Mouse (Mus musculus) limb, embryonic 12.5 days (tissue): ENCODE results near the gene Carmil2. TPM values are rescaled to one million over a fixed set of nuclear protein-coding genes. Genes with fewer than 3 reads are reported as not detected.

Experiments used
- ATAC-seq: fragments of 200-750 bp; cut with Nextera tagmentation; 2 replicates; pipeline ENCODE4 v1.8.0; 2017; ENCODE audit warnings: low read depth, moderate TSS enrichment; ENCODE audit not compliant: insufficient number of reproducible peaks, insufficient read depth, low FRiP score, low TSS enrichment
- H3K27ac ChIP-seq: fragments of 300-500 bp; sonication (generic); 2 replicates; pipeline ENCODE4 v1.5.1; 2016; ENCODE audit warnings: mild to moderate bottlenecking, moderate library complexity
- H3K27me3 ChIP-seq: fragments of 300-500 bp; sonication (generic); 2 replicates; pipeline ENCODE4 v1.6.1; 2016; ENCODE audit warnings: mild to moderate bottlenecking, moderate library complexity
- H3K36me3 ChIP-seq: fragments of 300-500 bp; sonication (generic); 2 replicates; pipeline ENCODE4 v1.6.1; 2016; ENCODE audit warnings: mild to moderate bottlenecking, moderate library complexity
- H3K4me1 ChIP-seq: fragments of 300-500 bp; sonication (generic); replicated peaks from 2 replicates; pipeline ENCODE4 v1.6.1; 2016
- H3K4me2 ChIP-seq: fragments of 300-500 bp; sonication (generic); 2 replicates; pipeline ENCODE4 v1.6.1; 2016; ENCODE audit warnings: mild to moderate bottlenecking, moderate library complexity
- H3K4me3 ChIP-seq: fragments of 300-500 bp; sonication (generic); replicated peaks from 2 replicates; pipeline ENCODE4 v1.5.1; 2016; ENCODE audit warnings: mild to moderate bottlenecking
- H3K9ac ChIP-seq: fragments of 300-500 bp; sonication (generic); replicated peaks from 2 replicates; pipeline ENCODE4 v1.6.1; 2016; ENCODE audit warnings: mild to moderate bottlenecking, moderate library complexity
- H3K9me3 ChIP-seq: fragments of 300-500 bp; sonication (generic); 2 replicates; pipeline ENCODE4 v1.6.1; 2016; ENCODE audit warnings: mild to moderate bottlenecking, moderate library complexity
- WGBS: fragments of 180-500 bp; shearing (Covaris S2); methylation state at CpG from one replicate; pipeline ENCODE4 v1.1.7; 2016; 5-methylcytosine and 5-hydroxymethylcytosine counted together
- polyA plus RNA-seq: library from polyadenylated mRNA; unstranded; fragments of >200 nt; fragmentation: Nextera tagmentation; extraction: Ambion mirVana; gene quantifications from 2 replicates; pipeline ENCODE4 v1.2.1, GENCODE M21; 2016

The Carmil2 gene
- 0.58 and 0.59 TPM in 2 replicates for polyA plus RNA-seq

DNA sequence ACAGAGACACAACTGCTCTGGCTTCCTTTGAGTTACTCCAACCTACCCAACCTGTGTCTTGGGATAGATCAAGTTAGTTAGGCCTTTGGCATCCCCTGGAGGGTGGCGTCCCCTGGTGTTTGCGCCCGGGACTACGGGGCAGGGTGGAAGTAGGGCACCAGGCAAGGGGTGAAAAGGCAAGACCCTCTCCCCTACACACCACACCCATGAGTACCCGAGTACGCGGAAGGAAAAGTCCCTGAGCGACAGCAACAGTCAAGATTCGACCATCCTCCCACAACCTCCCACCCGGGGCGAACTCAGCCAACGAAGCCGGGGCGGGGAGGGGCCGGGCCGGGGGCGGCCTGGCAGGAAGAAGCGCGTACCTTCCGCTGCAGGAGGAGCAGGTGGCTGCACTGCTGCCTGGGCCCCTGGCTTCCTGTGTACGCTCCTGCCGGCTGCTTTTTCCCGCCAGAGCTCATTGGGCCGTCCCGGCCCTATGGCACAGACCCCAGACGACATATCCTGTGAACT lies at the start of gene Carmil2:
Gene Carmil2, plus strand, starts transcription at position 479 of the 513 bp plus-strand sequence.
- WGBS = 7% methylated on average over 26 of the region's 26 CpGs

DNA sequence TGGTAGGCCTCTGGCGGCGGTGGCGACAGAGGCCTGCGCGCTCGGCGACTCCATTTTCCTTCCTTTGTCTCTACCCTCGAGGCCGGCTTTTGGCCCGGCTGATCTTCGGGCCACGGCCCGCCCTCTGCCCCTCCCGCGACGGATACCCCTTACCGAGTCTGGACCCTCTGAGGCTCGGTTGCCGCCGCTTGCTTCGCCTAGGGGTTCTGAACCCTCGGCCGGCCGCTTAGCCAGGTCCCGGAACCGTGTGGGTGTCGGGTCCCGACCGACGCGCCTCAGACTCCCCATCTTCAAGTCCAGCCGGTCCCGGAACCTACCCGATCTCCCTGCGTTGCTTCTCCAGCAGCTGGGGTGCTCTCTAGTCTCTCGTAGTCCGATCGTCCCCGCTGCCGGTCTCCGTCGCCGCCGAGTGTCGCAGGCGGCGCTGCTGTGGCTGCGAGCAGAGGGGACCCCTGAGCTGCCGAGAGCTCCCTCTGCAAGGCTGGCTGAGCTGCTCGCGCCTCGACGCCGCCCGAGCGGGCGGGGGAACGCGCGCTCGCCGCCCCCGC lies 49.0 kb upstream of the Carmil2 start, which contains the start of gene Agrp:
Gene Agrp, minus strand, starts transcription at position 431 of the 548 bp plus-strand sequence.
- H3K4me3 ChIP-seq = peak within 1 kb of the TSS; percentile 86
- H3K36me3 ChIP-seq = no peaks in the 10 kb centered on the region
- no peaks in the 10 kb centered on the region for H3K9me3 ChIP-seq
- H3K27me3 ChIP-seq = no peaks in the 10 kb centered on the region
- peak within 1 kb of the TSS; percentile 89 for H3K4me2 ChIP-seq
- peak; percentile 42 for ATAC-seq
- WGBS = under 1% methylated on average over 62 of the region's 63 CpGs
- H3K9ac ChIP-seq = peak within 1 kb of the TSS; percentile 98
- H3K27ac ChIP-seq = peak within 1 kb of the TSS; percentile 100
- H3K4me1 ChIP-seq = peaks cover 33% of the 10 kb centered on the region

More for the DNA sequence above, at the start of gene Carmil2:
- no peak within 1 kb of the TSS for H3K9ac ChIP-seq
- 0 out of 2 replicates have a peak, but pooled peaks cover 11% of the 10 kb centered on the region for H3K27me3 ChIP-seq
- H3K36me3 ChIP-seq = peaks cover 38% of the 10 kb centered on the region
- H3K27ac ChIP-seq = peak within 1 kb of the TSS; percentile 45; the same call in 1 of the 2 replicates
- no peaks in the 10 kb centered on the region for H3K9me3 ChIP-seq
- H3K4me3 ChIP-seq = peak within 1 kb of the TSS; percentile 19
- H3K4me2 ChIP-seq = peak within 1 kb of the TSS; percentile 48
- ATAC-seq = peak; percentile 29; the same call in 1 of the 2 replicates
- H3K4me1 ChIP-seq = peaks cover 9% of the 10 kb centered on the region

DNA sequence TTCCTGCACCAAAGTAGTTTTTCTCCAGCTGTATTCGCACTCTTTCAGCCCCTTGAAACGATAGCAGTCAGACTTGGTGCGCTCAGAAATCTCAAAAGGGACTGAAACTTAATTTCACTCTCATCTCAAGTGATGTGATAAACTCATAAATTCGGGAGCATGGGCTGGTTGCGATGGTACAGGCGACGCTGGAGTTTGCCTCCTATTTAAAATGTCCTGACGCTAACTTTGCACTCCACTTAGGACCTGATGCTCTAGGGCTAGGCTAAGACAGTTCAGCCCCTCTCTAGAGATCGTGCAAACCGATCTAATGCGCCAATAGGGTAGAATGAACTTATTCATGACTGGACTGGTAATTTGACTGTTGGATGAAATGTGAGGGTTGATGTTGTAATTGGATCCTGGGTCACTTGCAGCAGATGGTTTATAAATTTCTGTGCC lies 48.5 kb upstream of the Carmil2 start:
- WGBS = under 1% methylated on average over 11 of the region's 11 CpGs
- peaks cover 33% of the 10 kb centered on the region for H3K4me1 ChIP-seq
- H3K4me3 ChIP-seq = peak overlapping the region; percentile 86
- no peaks in the 10 kb centered on the region for H3K27me3 ChIP-seq
- no peaks in the 10 kb centered on the region for H3K9me3 ChIP-seq
- H3K4me2 ChIP-seq = peak overlapping the region; percentile 89
- ATAC-seq = no peak
- H3K27ac ChIP-seq = peak overlapping the region; percentile 100
- peak overlapping the region; percentile 98 for H3K9ac ChIP-seq
- no peaks in the 10 kb centered on the region for H3K36me3 ChIP-seq

DNA sequence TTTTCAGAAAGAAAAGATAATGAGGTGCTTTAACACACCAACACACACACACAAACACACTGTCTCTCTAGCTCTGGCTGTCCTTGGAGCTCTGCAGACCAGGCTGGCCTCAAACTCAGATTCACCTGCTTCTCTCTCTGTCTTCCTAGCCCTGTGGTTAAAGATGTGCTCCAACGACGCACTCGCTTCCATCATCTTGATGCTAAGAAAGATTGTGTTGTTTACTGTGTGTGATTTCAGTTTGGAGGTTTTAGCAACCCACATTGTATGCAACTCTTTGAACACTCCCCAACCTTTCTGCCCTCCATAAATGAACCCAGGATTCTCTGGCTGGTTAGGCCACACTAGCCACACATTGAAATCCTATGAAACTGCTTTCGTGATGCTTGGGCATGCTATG lies 47.6 kb upstream of the Carmil2 start:
- Histone ChIP-seq H3K27ac (peak overlapping the region; percentile 31; the same call in 1 of the 2 replicates), H3K36me3 (peaks cover 2% of the 10 kb centered on the region; the same call in 1 of the 2 replicates), H3K9ac (0 out of 2 replicates have a peak overlapping the region, but pooled peaks have one; percentile 34), H3K9me3 (no peaks in the 10 kb centered on the region), H3K4me2 (peak overlapping the region; percentile 89), H3K4me1 (peaks cover 33% of the 10 kb centered on the region), H3K27me3 (no peaks in the 10 kb centered on the region), H3K4me3 (peak overlapping the region; percentile 86)
- no peak for ATAC-seq
- 93% methylated on average over 4 of the region's 4 CpGs for WGBS

DNA sequence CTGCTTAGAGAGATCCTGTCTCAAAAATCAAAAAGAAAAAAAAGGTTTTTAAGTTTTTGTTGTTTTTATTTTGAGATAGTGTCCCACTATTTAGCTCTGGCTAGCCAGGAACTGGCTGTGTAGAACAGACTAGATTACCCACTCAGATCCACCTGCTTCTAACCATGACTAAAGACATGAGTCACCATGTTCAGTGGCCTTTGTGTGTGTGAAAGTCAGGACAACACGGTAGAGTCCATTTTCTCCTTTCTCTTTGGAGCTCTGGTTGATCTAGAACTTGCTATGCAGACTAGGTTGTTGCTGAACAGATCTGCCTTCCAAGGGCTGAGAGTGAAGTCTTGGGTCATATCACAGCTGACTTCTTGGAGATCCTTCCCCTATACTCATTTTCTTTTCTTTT lies 46.2 kb upstream of the Carmil2 start:
- H3K4me1 ChIP-seq = peaks cover 29% of the 10 kb centered on the region
- H3K4me2 ChIP-seq = no peak overlapping the region
- ATAC-seq = no peak
- no peaks in the 10 kb centered on the region for H3K27me3 ChIP-seq
- 79% methylated on average over 1 of the region's 1 CpGs for WGBS
- H3K9me3 ChIP-seq = no peaks in the 10 kb centered on the region
- H3K9ac ChIP-seq = no peak overlapping the region
- H3K4me3 ChIP-seq = no peak overlapping the region
- no peak overlapping the region for H3K27ac ChIP-seq
- peaks cover 13% of the 10 kb centered on the region for H3K36me3 ChIP-seq

DNA sequence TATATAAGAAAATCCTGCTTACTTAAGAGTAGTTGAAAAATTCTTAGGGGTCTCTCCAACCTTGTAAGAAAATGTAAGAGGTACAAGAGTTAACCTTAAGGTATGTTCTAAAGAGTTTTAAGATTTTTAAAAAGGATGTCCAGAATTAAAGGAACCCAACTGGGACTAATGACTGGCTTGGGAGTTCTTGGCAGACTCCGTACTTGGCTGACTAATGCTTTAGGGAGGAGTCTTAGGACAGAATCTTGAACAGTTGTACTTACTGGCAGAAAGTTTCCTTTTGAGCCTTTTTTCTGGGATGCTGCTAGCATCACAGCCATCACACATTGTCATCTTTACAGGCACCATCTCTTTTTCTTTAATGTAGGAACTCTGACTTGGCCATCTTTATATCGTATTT lies 45.6 kb upstream of the Carmil2 start:
- H3K27me3 ChIP-seq = no peaks in the 10 kb centered on the region
- H3K4me3 ChIP-seq = no peak overlapping the region
- peaks cover 22% of the 10 kb centered on the region for H3K4me1 ChIP-seq
- H3K9me3 ChIP-seq = no peaks in the 10 kb centered on the region
- WGBS = 89% methylated on average over 2 of the region's 2 CpGs
- H3K4me2 ChIP-seq = no peak overlapping the region
- no peak for ATAC-seq
- H3K36me3 ChIP-seq = peaks cover 19% of the 10 kb centered on the region
- H3K9ac ChIP-seq = no peak overlapping the region
- no peak overlapping the region for H3K27ac ChIP-seq

DNA sequence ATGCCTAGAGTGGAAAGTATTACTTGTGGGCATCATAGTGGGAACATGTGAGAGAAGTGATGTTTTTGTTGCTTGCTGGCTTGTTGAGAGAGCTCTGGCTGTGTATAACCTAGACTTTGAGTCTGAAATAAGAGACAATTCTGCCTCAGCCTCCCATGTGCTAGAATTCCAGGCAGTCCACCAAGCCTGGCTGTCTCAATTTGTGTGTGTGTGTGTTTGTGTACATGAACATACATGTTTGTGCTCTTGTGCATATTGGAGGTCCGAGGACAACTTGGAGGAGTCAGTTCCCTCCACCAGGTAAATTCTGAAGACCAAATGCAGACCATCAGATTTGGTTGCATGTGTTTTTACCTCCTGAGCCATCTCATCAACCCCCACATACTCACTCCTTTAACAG lies 40.9 kb upstream of the Carmil2 start:
- Histone ChIP-seq H3K4me3 (no peak overlapping the region), H3K36me3 (peaks cover 53% of the 10 kb centered on the region), H3K9ac (no peak overlapping the region), H3K27ac (no peak overlapping the region), H3K4me2 (no peak overlapping the region), H3K9me3 (no peaks in the 10 kb centered on the region), H3K27me3 (no peaks in the 10 kb centered on the region), H3K4me1 (0 out of 2 replicates have a peak, but pooled peaks cover under 1% of the 10 kb centered on the region)
- no peak for ATAC-seq
- WGBS = 88% methylated on average over 1 of the region's 1 CpGs

DNA sequence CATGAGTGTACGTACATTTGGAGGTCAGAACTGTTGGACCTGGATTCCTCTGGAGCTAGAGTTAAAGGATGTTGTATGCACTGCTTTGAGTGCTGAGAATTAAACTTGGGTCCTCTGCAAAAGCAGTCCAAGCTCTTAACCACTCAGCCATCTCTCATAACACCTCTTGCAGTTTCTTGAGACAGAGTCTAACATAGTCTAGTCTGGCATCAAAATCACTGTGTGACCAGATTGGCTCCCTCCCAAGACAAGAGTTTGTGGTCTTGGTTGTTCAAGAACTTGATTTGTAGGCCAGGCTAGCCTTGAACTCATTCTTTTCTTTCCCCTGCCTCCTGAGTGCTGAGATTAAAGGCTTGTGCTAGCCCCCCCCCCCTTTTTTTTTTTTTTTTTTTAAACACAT lies 37.1 kb upstream of the Carmil2 start:
- WGBS = 96% methylated on average over 1 of the region's 1 CpGs
- ATAC-seq = no peak
- H3K36me3 ChIP-seq = peaks cover 76% of the 10 kb centered on the region

DNA sequence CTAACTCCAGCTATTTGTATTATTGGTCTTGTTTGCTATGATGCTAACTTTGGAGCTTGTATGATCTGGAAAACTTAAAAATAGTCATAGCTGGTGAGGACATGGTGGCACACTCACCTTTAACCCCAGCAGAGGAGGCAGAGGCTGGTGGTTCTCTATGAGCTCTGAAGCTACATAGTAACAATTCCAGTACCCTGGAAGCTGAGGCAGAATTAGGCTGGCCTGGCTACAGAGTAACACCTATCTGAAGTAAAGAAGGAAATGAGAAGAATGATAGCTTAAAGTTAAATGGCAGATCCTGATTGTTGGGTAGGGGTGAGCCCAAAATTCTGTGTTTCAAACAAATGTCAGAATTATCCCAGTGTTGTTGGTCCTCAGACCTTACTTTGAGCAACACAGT lies 28.4 kb upstream of the Carmil2 start:
- Histone ChIP-seq H3K4me1 (no peaks in the 10 kb centered on the region), H3K27me3 (no peaks in the 10 kb centered on the region), H3K27ac (no peak overlapping the region), H3K4me2 (no peak overlapping the region), H3K9me3 (no peaks in the 10 kb centered on the region), H3K36me3 (peaks cover 43% of the 10 kb centered on the region), H3K4me3 (no peak overlapping the region), H3K9ac (no peak overlapping the region)
- ATAC-seq = no peak

More for the DNA sequence above, 37.1 kb upstream of the Carmil2 start:
- no peaks in the 10 kb centered on the region for H3K27me3 ChIP-seq
- no peaks in the 10 kb centered on the region for H3K4me1 ChIP-seq
- H3K4me3 ChIP-seq = no peak overlapping the region
- no peaks in the 10 kb centered on the region for H3K9me3 ChIP-seq
- H3K4me2 ChIP-seq = no peak overlapping the region
- no peak overlapping the region for H3K9ac ChIP-seq
- H3K27ac ChIP-seq = no peak overlapping the region

DNA sequence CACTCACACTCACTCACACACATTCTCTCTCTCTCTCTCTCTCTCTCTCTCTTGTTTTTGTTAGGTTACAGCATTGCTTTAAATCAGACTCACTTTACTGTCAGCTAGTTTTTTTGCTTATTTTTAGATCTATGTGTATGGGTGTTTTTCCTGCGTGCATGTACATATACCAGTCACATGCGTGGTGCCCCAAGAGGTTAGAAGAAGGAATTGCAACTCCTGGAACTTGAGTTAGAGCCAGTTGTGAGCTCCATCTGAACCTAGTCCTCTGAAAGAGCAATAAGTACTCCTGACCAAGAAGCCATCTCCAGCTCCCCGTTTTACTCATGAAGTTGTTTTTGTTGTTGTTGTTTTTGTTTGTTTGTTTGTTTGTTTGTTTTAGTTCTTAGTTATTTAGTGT lies 24.9 kb upstream of the Carmil2 start:
- no peaks in the 10 kb centered on the region for H3K4me1 ChIP-seq
- H3K27me3 ChIP-seq = no peaks in the 10 kb centered on the region
- no peak overlapping the region for H3K4me3 ChIP-seq
- H3K27ac ChIP-seq = no peak overlapping the region
- WGBS = 87% methylated on average over 3 of the region's 3 CpGs
- no peak overlapping the region for H3K9ac ChIP-seq
- peaks cover 41% of the 10 kb centered on the region for H3K36me3 ChIP-seq
- no peaks in the 10 kb centered on the region for H3K9me3 ChIP-seq
- no peak overlapping the region for H3K4me2 ChIP-seq
- ATAC-seq = no peak

DNA sequence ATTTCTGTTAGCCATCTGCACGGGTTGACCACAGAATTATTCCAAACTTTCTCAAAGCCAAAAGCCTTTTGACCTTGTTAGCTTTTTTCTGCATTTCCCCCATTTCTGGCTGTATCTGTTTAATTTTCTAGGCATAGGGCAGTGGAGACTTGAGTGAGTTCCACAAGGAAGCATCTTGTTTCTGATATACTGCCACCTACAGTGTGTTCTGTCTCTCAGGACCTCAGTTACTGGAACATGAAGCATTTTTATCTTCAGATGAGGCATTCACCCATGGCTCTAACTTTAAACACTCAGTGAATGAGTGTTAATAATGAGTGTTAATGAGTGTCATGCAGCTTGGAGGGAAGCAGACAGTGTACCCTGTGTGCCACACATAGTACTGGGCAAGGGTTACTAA lies 8.2 kb upstream of the Carmil2 start:
- H3K4me1 ChIP-seq = no peaks in the 10 kb centered on the region
- no peak for ATAC-seq
- H3K4me2 ChIP-seq = no peak overlapping the region
- H3K27me3 ChIP-seq = no peaks in the 10 kb centered on the region
- no peak overlapping the region for H3K9ac ChIP-seq
- H3K9me3 ChIP-seq = no peaks in the 10 kb centered on the region
- WGBS = 80% methylated on average over 1 of the region's 1 CpGs
- H3K27ac ChIP-seq = no peak overlapping the region
- no peak overlapping the region for H3K4me3 ChIP-seq
- peaks cover 95% of the 10 kb centered on the region for H3K36me3 ChIP-seq
